Mouse (Mus musculus) liver, postnatal 0 days (tissue): ENCODE results near the gene Adck1.

Experiments used
- CTCF ChIP-seq: sonication (generic); IDR thresholded peaks from 2 replicates; pipeline ENCODE4 v1.5.1; 2016; ENCODE audit warnings: antibody characterized with exemption, low read depth
- EP300 ChIP-seq: IDR thresholded peaks from 2 replicates; pipeline ENCODE4 v1.6.1; 2016; ENCODE audit warnings: antibody characterized with exemption, low read depth, mild to moderate bottlenecking

GRCm38 (mm10) chr12:88376820-88377219 lies 16.5 kb downstream of the Adck1 start:
- TF ChIP-seq CTCF (peak; percentile 35; the same call in 1 of the 2 replicates), EP300 (no peak)
